Mouse (Mus musculus) right cerebral cortex, adult 2 months (tissue): ENCODE results near the gene Usp50.

ENCODE experiments used
- DNase-seq, 2 experiments: peaks; one replicate each; pipeline ENCODE4 v3.0.0; 2021 to 2022; ENCODE audit warnings: low spot score in 2 of 2

Usp50 gene

DNA sequence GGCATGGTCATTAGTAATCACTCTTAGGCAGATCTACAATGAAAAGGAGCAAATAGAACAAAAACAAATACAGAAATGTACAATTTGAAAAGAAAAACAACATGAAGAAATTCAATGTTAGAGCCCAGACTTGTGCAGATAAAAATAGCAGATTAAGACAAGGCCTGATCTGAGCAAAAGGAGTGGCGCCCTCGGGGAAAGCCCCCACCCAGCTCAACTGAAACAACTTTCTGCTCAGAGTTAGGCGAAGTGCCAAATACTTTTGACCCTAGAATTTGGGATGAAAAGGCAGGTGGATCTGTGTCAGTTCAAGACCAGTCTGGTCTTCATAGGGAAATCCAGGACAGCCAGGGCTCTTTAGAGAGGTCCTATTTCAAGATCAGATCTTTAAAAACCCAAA, 117.3 kb downstream of the Usp50 start:
- DNase-seq = no peak

DNA sequence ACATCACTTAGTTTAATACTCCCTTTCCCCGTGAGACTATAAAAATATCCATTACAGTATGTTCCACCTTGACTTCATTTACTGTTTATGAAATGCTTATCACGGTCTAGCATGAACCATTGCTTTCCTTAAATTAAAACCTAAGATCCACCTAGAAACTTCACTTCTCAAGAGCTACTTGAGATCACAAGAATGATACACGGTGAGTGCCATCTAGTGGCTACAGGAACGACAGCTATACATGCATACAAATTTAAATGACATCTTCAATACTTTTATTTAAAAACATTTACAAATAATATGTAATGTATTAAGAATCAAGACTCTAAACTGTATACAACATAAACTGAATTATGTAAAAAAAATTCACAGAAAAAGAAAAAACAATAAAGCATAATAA, 119.8 kb downstream of the Usp50 start:
- peak; percentile 18 to 25 for DNase-seq
